Mouse (Mus musculus) ovary, adult 2 months (tissue): ENCODE data around the gene Apc2. TPM values are rescaled to one million over a fixed set of nuclear protein-coding genes. Genes with fewer than 3 reads are reported as not detected.

Experiments
- polyA plus RNA-seq: library from polyadenylated mRNA; depleted of rRNA; stranded (reverse); fragments of >200 nt; gene quantifications from 2 replicates; pipeline ENCODE4 v1.2.3, GENCODE M21; 2012; rRNA removed

Gene Apc2
- polyA plus RNA-seq, result 3.4 and 4.0 TPM in 2 replicates

GRCm38 (mm10) chr10:80295618-80296425, at the start of gene Apc2:
Apc2 (plus strand) TSS chr10:80295977.

DNA sequence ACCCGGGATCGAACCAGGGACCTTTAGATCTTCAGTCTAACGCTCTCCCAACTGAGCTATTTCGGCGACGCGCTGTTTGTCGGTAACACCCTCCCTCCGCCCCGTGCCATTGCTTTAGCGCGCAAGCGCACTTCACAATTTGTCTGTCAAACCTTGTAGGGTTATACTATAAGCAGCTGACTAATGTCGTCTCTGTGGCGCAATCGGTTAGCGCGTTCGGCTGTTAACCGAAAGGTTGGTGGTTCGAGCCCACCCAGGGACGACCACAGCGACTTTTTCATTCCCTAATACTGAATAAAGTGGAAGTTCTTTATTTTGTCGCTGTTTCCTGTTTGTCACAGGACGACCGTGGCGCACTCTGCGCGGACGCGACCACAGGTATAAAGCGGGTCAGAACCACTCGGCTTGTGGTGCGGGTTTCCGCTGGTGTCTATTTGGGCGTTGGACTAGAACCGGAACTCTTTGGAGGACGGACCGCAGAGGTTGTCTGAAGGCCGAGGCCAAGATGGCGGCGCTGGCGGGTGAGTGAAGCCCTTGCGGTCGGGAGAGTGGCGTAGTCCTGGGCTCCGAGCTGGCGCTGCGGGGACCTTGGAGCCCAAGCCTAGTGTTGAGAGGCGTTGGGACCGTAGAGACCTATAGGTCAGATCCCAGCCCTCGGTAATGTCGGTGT, 46.7 kb upstream of the Apc2 start, which contains the start of gene Ndufs7:
Ndufs7 (plus strand) TSS at position 151 of the 670 bp plus-strand sequence.

GRCm38 (mm10) chr10:80260642-80261584, 34.9 kb upstream of the Apc2 start, which contains the start of the genes Gamt and Dazap1:
Gamt (minus strand) TSS chr10:80261012.
Dazap1 (plus strand) TSS chr10:80261486.

GRCm38 (mm10) chr10:80292251-80293146, 3.3 kb upstream of the Apc2 start, which contains the start of gene Rps15:
Rps15 (plus strand) TSS chr10:80292453.

DNA sequence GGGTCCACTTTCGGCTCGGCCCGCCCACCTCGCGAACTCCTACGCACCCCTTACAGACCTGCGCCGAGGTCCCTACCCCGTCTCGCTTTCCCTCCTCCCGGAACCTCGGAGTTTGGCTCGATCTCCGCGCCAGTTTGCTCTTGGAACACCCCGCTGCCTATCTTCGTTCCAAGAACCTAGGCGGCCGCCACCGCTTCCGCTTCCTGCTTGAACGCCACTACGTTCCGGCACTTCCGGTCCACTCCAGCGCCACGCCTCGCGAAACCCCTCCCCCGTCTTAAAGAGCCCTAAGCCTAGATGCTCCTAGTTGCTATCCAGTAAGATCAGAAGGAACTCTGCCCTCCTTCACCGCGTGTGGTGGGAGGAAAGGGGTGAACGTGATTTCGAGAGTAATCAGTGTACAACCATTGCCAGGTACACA, 24.6 kb downstream of the Apc2 start, which contains the start of gene 2310011J03Rik:
2310011J03Rik (minus strand) TSS at position 198 of the 421 bp plus-strand sequence.

DNA sequence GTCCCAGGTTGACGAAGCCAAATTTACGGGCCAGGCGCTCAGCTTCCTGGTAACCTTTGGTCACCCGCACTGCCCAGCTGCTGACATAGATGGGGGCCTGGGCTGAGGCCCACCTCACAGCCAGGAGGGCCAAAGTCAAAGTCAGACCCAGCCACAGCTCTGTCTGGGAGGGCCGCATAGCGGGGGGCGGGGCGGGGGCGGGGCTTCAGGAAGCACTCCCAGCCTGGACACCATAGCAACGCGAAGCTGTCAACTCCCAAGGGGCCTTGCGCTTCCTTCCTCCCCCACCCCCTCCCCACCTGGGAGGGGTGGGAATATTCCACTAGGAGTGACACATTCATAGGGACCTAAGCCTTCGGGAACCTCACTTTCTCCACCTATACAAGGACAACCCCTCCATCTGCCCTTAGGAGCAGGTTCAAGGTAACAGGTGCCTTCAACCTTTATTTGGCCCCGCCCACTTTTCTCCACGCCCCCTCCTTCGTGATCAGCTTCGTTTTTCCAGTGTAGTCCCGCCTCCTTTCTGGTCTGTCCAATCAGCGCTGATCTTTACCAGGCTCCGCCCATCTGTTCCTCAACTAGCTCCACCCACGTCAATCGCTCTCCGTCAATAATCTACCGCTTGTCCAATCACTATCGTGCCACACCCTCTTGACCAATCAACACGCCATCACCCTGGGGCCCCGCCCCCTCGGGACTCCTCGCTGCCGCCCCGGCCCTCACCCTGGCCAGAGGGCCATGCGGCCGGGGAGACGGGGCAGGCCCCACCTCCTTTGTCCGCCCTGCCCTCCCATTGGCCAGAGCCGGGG, 33.7 kb downstream of the Apc2 start, which contains the start of the genes Pcsk4 and Reep6:
Pcsk4 (minus strand) TSS at position 226 of the 809 bp plus-strand sequence.
Reep6 (plus strand) TSS at position 681 of the 809 bp plus-strand sequence.

GRCm38 (mm10) chr10:80348244-80348781, 52.5 kb downstream of the Apc2 start, which contains the start of gene Adamtsl5:
Adamtsl5 (minus strand) TSS chr10:80348412.

DNA sequence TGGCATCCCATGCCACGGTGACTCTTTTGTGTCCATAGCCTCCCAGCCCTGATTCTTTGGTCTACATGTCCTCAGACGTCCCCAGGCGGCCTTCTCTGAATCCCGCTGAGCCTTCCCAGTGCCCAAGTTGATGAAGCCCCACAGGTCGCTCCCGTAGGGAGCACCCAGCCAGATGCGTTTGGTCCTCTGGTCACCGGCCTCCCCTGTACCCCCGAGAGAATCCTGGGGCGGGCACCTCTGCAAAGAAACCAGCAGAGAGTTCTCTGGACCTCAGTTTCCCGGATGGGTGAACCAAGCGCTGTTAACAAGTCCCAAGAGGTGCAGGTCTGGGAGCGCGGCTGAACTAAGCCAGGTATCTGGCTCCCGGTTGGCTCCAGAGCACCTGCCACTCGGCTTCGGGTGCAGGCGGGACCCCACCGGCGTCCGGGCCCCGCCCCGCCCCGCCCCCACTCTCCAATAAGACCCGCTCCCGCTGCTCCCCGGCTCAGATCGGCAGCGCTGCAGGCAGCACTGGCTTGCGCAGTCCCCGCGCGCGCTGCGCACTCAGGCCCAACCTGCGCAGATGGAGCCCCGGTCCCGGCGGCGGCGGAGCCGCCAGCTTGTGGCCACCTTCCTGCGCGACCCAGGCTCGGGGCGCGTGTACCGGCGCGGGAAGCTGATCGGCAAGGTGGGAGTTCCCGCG, 60.4 kb downstream of the Apc2 start, which contains the start of gene Plk5:
Plk5 (plus strand) TSS at position 459 of the 682 bp plus-strand sequence.

Other genes starting within 250 kb of the Apc2 start
- gene Gpx4, start 248.8 kb upstream of the Apc2 start, polyA plus RNA-seq, result 613 and 620 TPM in 2 replicates
- gene Sbno2, start 190.4 kb upstream of the Apc2 start, polyA plus RNA-seq, result 85.9 and 89.3 TPM in 2 replicates
- gene Stk11, start 180.2 kb upstream of the Apc2 start, polyA plus RNA-seq, result 186 and 203 TPM in 2 replicates
- gene Atp5d, start 157.3 kb upstream of the Apc2 start, polyA plus RNA-seq, result 1,675 and 3,137 TPM in 2 replicates
- 58.9 and 61.5 TPM in 2 replicates for gene Cbarp, start 155.1 kb upstream of the Apc2 start, polyA plus RNA-seq
- gene Midn, start 147.7 kb upstream of the Apc2 start, polyA plus RNA-seq, result 221 and 248 TPM in 2 replicates
- gene Cirbp, start 130.0 kb upstream of the Apc2 start, polyA plus RNA-seq, result 166 and 186 TPM in 2 replicates
- gene 1600002K03Rik, start 123.0 kb upstream of the Apc2 start, polyA plus RNA-seq, result 11.6 and 15.0 TPM in 2 replicates
- 24.1 and 27.6 TPM in 2 replicates for gene Efna2, start 116.5 kb upstream of the Apc2 start, polyA plus RNA-seq
- 50.0 and 52.1 TPM in 2 replicates for gene Mum1, start 69.5 kb upstream of the Apc2 start, polyA plus RNA-seq
- gene Ndufs7, start 46.9 kb upstream of the Apc2 start, polyA plus RNA-seq, result 763 TPM in 2 replicates
- 151 and 218 TPM in 2 replicates for gene Gamt, start 35.0 kb upstream of the Apc2 start, polyA plus RNA-seq
- gene Dazap1, start 34.5 kb upstream of the Apc2 start, polyA plus RNA-seq, result 82.9 and 83.0 TPM in 2 replicates
- gene Rps15, start 3.5 kb upstream of the Apc2 start, polyA plus RNA-seq, result 1,795 and 1,851 TPM in 2 replicates
- gene 2310011J03Rik, start 24.6 kb downstream of the Apc2 start, polyA plus RNA-seq, result 71.0 and 75.2 TPM in 2 replicates
- gene Pcsk4, start 33.5 kb downstream of the Apc2 start, polyA plus RNA-seq, result 17.4 and 20.3 TPM in 2 replicates
- 8.6 and 13.7 TPM in 2 replicates for gene Reep6, start 34.0 kb downstream of the Apc2 start, polyA plus RNA-seq
- 18.5 and 21.2 TPM in 2 replicates for gene Adamtsl5, start 52.4 kb downstream of the Apc2 start, polyA plus RNA-seq
- 8.2 and 10.0 TPM in 2 replicates for gene Plk5, start 60.5 kb downstream of the Apc2 start, polyA plus RNA-seq
- 95.3 and 114 TPM in 2 replicates for gene Mex3d, start 91.7 kb downstream of the Apc2 start, polyA plus RNA-seq
- 266 and 282 TPM in 2 replicates for gene Mbd3, start 103.6 kb downstream of the Apc2 start, polyA plus RNA-seq
- 1,515 and 1,936 TPM in 2 replicates for gene Uqcr11, start 110.9 kb downstream of the Apc2 start, polyA plus RNA-seq
- gene Tcf3, start 137.7 kb downstream of the Apc2 start, polyA plus RNA-seq, result 199 and 209 TPM in 2 replicates
- 0.02 and 0.06 TPM in 2 replicates for gene Onecut3, start 198.9 kb downstream of the Apc2 start, polyA plus RNA-seq
- gene Atp8b3, start 243.1 kb downstream of the Apc2 start, polyA plus RNA-seq, result 0.19 and 0.22 TPM in 2 replicates